Mouse (Mus musculus): ENCODE measurements around the gene Anapc1.

The Anapc1 gene

GRCm38 (mm10) chr2:128572726-128573624 is 114.2 kb downstream of the Anapc1 start:
- in situ Hi-C loops (cut with MboI; ENCODE audit: unreplicated experiment in 2 of 2), result loop anchor here (5.0 to 25.0 kb wide), 7 partner anchors 156 to 1068 kb away; partner anchors contain the start of gene Bcl2l11 (in 1 of the 2)

- in situ Hi-C loops (cut with MboI; ENCODE audit: unreplicated experiment in 2 of 2), result loop anchor here (5.0 to 25.0 kb wide), 7 partner anchors 154 to 1066 kb away; partner anchors contain the start of gene Bcl2l11 (in 1 of the 2)
Measured at GRCm38 (mm10) chr2:128571001-128571400, 116.2 kb downstream of the Anapc1 start.

GRCm38 (mm10) chr2:128568490-128568889 is 118.7 kb downstream of the Anapc1 start:
- in situ Hi-C loops (cut with MboI; ENCODE audit: unreplicated experiment in 2 of 2), result loop anchor here in 1 of 2 experiments (25.0 kb wide), 1 partner anchor 431 kb away; the partner anchor contains the start of gene Bcl2l11

GRCm38 (mm10) chr2:128568018-128568417 is 119.2 kb downstream of the Anapc1 start:
- in situ Hi-C loops (cut with MboI; ENCODE audit: unreplicated experiment in 2 of 2), result loop anchor here in 1 of 2 experiments (25.0 kb wide), 1 partner anchor 431 kb away; the partner anchor contains the start of gene Bcl2l11

- in situ Hi-C loops (cut with MboI; ENCODE audit: unreplicated experiment in 2 of 2), result loop anchor here in 1 of 2 experiments (25.0 kb wide), 1 partner anchor 429 kb away; the partner anchor contains the start of gene Bcl2l11
Measured at GRCm38 (mm10) chr2:128566304-128567147, 120.7 kb downstream of the Anapc1 start.

- in situ Hi-C loops (cut with MboI; ENCODE audit: unreplicated experiment in 2 of 2), result loop anchor here in 1 of 2 experiments (25.0 kb wide), 1 partner anchor 429 kb away; the partner anchor contains the start of gene Bcl2l11
Measured at GRCm38 (mm10) chr2:128565904-128566303, 121.3 kb downstream of the Anapc1 start.

- in situ Hi-C loops (cut with MboI; ENCODE audit: unreplicated experiment in 2 of 2), result loop anchor here in 1 of 2 experiments (25.0 kb wide), 1 partner anchor 427 kb away; the partner anchor contains the start of gene Bcl2l11
Measured at GRCm38 (mm10) chr2:128564195-128564594, 123.0 kb downstream of the Anapc1 start.

All from v-Abl transformed pro-B cells (cell line).